Mouse (Mus musculus): ENCODE results near the gene Cenpt.
"Not testable (repeated sequence)": the region's sequence is repeated elsewhere in the genome, so short reads cannot be mapped to it uniquely, and the experiment has no call there.

The Cenpt gene

GRCm38 (mm10) chr8:105854303-105854702 is 1.2 kb upstream of the Cenpt start:
- no peak for DNase-seq (ENCODE audit: low read depth)

- DNase-seq (ENCODE audit: low read depth), result no peak
Measured at GRCm38 (mm10) chr8:105852146-105852729, 840 bp downstream of the Cenpt start.

GRCm38 (mm10) chr8:105851651-105852143 is 1.4 kb downstream of the Cenpt start:
- peak; percentile 94 for DNase-seq (ENCODE audit: low read depth)

GRCm38 (mm10) chr8:105850611-105851010 is 2.5 kb downstream of the Cenpt start:
- DNase-seq (ENCODE audit: low read depth), result no peak

- DNase-seq (ENCODE audit: low read depth), result no peak
Measured at GRCm38 (mm10) chr8:105850014-105850413, 3.1 kb downstream of the Cenpt start.

- DNase-seq (ENCODE audit: low read depth), result no peak
Measured at GRCm38 (mm10) chr8:105846678-105847077, 6.4 kb downstream of the Cenpt start.

GRCm38 (mm10) chr8:105839209-105839608 is 13.9 kb downstream of the Cenpt start:
- DNase-seq (ENCODE audit: low read depth), result no peak

- DNase-seq (ENCODE audit: low read depth), result no peak
Measured at GRCm38 (mm10) chr8:105836991-105837390, 16.1 kb downstream of the Cenpt start.

- peak; percentile 94 for DNase-seq (ENCODE audit: low read depth)
Measured at GRCm38 (mm10) chr8:105835318-105835717, 17.8 kb downstream of the Cenpt start.

- DNase-seq (ENCODE audit: low read depth), result not testable (repeated sequence)
Measured at GRCm38 (mm10) chr8:105833740-105834139, 19.3 kb downstream of the Cenpt start.

- peak; percentile 99 for DNase-seq (ENCODE audit: low read depth)
Measured at GRCm38 (mm10) chr8:105826861-105827848, 25.9 kb downstream of the Cenpt start, which contains the start of the genes Ranbp10 and Tsnaxip1. Ranbp10 (minus strand) TSS chr8:105827350. Tsnaxip1 (plus strand) TSS chr8:105827731.

- peak; percentile 50 for DNase-seq (ENCODE audit: low read depth)
Measured at GRCm38 (mm10) chr8:105826379-105826778, 26.7 kb downstream of the Cenpt start.

- DNase-seq (ENCODE audit: low read depth), result peak; percentile 36
Measured at GRCm38 (mm10) chr8:105825506-105825905, 27.6 kb downstream of the Cenpt start.

- no peak for DNase-seq (ENCODE audit: low read depth)
Measured at GRCm38 (mm10) chr8:105820925-105821324, 32.2 kb downstream of the Cenpt start.

- DNase-seq (ENCODE audit: low read depth), result no peak
Measured at GRCm38 (mm10) chr8:105819659-105820058, 33.4 kb downstream of the Cenpt start.

- DNase-seq (ENCODE audit: low read depth), result no peak
Measured at GRCm38 (mm10) chr8:105813241-105813640, 39.8 kb downstream of the Cenpt start.

GRCm38 (mm10) chr8:105812511-105812910 is 40.6 kb downstream of the Cenpt start:
- DNase-seq (ENCODE audit: low read depth), result no peak

- DNase-seq (ENCODE audit: low read depth), result no peak
Measured at GRCm38 (mm10) chr8:105811543-105811942, 41.5 kb downstream of the Cenpt start.

- DNase-seq (ENCODE audit: low read depth), result peak; percentile 35
Measured at GRCm38 (mm10) chr8:105811061-105811460, 42.0 kb downstream of the Cenpt start.

- peak; percentile 76 for DNase-seq (ENCODE audit: low read depth)
Measured at GRCm38 (mm10) chr8:105810245-105810786, 42.8 kb downstream of the Cenpt start.

- no peak for DNase-seq (ENCODE audit: low read depth)
Measured at GRCm38 (mm10) chr8:105808480-105808879, 44.6 kb downstream of the Cenpt start.

GRCm38 (mm10) chr8:105807766-105808165 is 45.3 kb downstream of the Cenpt start:
- no peak for DNase-seq (ENCODE audit: low read depth)
